Mouse (Mus musculus): Measurements from ENCODE around the gene Nav3.

- TF ChIP-seq CTCF (IDR thresholded peaks at IDR 0.05; ENCODE audit: low read depth, low read length) (no peak), POLR2A (IDR thresholded peaks at IDR 0.05; ENCODE audit: extremely low read depth, insufficient read depth, low read length) (no peak)
Measured at GRCm38 (mm10) chr10:109723646-109724045, 732.4 kb downstream of the Nav3 start.

Data from liver, adult 2 months (tissue).